Mouse (Mus musculus): ENCODE measurements around the gene Tmem176b. TPM values are rescaled to one million over a fixed set of nuclear protein-coding genes. Genes with fewer than 3 reads are reported as not detected.

Gene Tmem176b
- total RNA-seq, 1 experiment: 4.7 TPM

- H3K4me1 ChIP-seq (ENCODE audit: control insufficient read depth in 2 of 2, insufficient read depth in 2 of 2, low read length in 2 of 2, poor library complexity in 1 of 2): no peaks in the 10 kb centered on the region
- in situ Hi-C loops (cut with MboI; ENCODE audit: low sequenced_read_pairs in 2 of 2, unreplicated experiment in 2 of 2): no loop called here
- no peak for TF ChIP-seq CHD2 (IDR thresholded peaks at IDR 0.05; ENCODE audit: low read depth, low read length)
- TF ChIP-seq ZC3H11A (IDR thresholded peaks at IDR 0.05; ENCODE audit: borderline replicate concordance, low read depth, low read length): no peak
- no peak for TF ChIP-seq ZNF384 (IDR thresholded peaks at IDR 0.05; ENCODE audit: low read depth, low read length)
- no peak for TF ChIP-seq HCFC1 (IDR thresholded peaks at IDR 0.05; ENCODE audit: borderline replicate concordance, insufficient read depth, low read length)
- TF ChIP-seq MAFK (IDR thresholded peaks at IDR 0.05; ENCODE audit: insufficient read depth, low read depth, low read length): no peak
- H3K9ac ChIP-seq (ENCODE audit: insufficient read depth, low read depth, low read length, poor library complexity, severe bottlenecking): no peak overlapping the region
- H3K9me3 ChIP-seq (ENCODE audit: control insufficient read depth, insufficient read depth, low read depth, low read length): no peaks in the 10 kb centered on the region
- H3K4me3 ChIP-seq (ENCODE audit: insufficient read depth in 1 of 2, low read depth in 1 of 2, low read length in 2 of 2, poor library complexity in 1 of 2, severe bottlenecking in 1 of 2): no peak overlapping the region
- H3K36me3 ChIP-seq (ENCODE audit: control insufficient read depth, insufficient read depth, low read length, poor library complexity, severe bottlenecking): no peaks in the 10 kb centered on the region
- H3K27ac ChIP-seq (ENCODE audit: insufficient read depth, low read depth, low read length, poor library complexity, severe bottlenecking): no peak overlapping the region
- no peak for DNase-seq (ENCODE audit: low read depth, low spot score)
Measured at GRCm38 (mm10) chr6:48804346-48804745, 37.0 kb downstream of the Tmem176b start.

- no peak for TF ChIP-seq CHD2 (IDR thresholded peaks at IDR 0.05; ENCODE audit: low read depth, low read length)
- TF ChIP-seq MAFK (IDR thresholded peaks at IDR 0.05; ENCODE audit: insufficient read depth, low read depth, low read length): no peak
- no peak for TF ChIP-seq ZNF384 (IDR thresholded peaks at IDR 0.05; ENCODE audit: low read depth, low read length)
- no peak for TF ChIP-seq HCFC1 (IDR thresholded peaks at IDR 0.05; ENCODE audit: borderline replicate concordance, insufficient read depth, low read length)
- TF ChIP-seq ZC3H11A (IDR thresholded peaks at IDR 0.05; ENCODE audit: borderline replicate concordance, low read depth, low read length): no peak
- Histone ChIP-seq H3K9ac (ENCODE audit: insufficient read depth, low read depth, low read length, poor library complexity, severe bottlenecking) (no peak overlapping the region), H3K4me1 (ENCODE audit: control insufficient read depth in 2 of 2, insufficient read depth in 2 of 2, low read length in 2 of 2, poor library complexity in 1 of 2) (no peaks in the 10 kb centered on the region), H3K9me3 (ENCODE audit: control insufficient read depth, insufficient read depth, low read depth, low read length) (no peaks in the 10 kb centered on the region), H3K4me3 (ENCODE audit: insufficient read depth in 1 of 2, low read depth in 1 of 2, low read length in 2 of 2, poor library complexity in 1 of 2, severe bottlenecking in 1 of 2) (no peak overlapping the region), H3K27ac (ENCODE audit: insufficient read depth, low read depth, low read length, poor library complexity, severe bottlenecking) (no peak overlapping the region), H3K36me3 (ENCODE audit: control insufficient read depth, insufficient read depth, low read length, poor library complexity, severe bottlenecking) (no peaks in the 10 kb centered on the region)
- DNase-seq (ENCODE audit: low read depth, low spot score): no peak
- in situ Hi-C loops (cut with MboI; ENCODE audit: low sequenced_read_pairs in 2 of 2, unreplicated experiment in 2 of 2): no loop called here
Measured at GRCm38 (mm10) chr6:48803406-48804051, 37.8 kb downstream of the Tmem176b start.

GRCm38 (mm10) chr6:48801897-48802296 lies 39.4 kb downstream of the Tmem176b start:
- Histone ChIP-seq H3K4me1 (ENCODE audit: control insufficient read depth in 2 of 2, insufficient read depth in 2 of 2, low read length in 2 of 2, poor library complexity in 1 of 2) (no peaks in the 10 kb centered on the region), H3K9me3 (ENCODE audit: control insufficient read depth, insufficient read depth, low read depth, low read length) (no peaks in the 10 kb centered on the region), H3K4me3 (ENCODE audit: insufficient read depth in 1 of 2, low read depth in 1 of 2, low read length in 2 of 2, poor library complexity in 1 of 2, severe bottlenecking in 1 of 2) (no peak overlapping the region), H3K9ac (ENCODE audit: insufficient read depth, low read depth, low read length, poor library complexity, severe bottlenecking) (no peak overlapping the region), H3K36me3 (ENCODE audit: control insufficient read depth, insufficient read depth, low read length, poor library complexity, severe bottlenecking) (no peaks in the 10 kb centered on the region), H3K27ac (ENCODE audit: insufficient read depth, low read depth, low read length, poor library complexity, severe bottlenecking) (no peak overlapping the region)
- DNase-seq (ENCODE audit: low read depth, low spot score): no peak
- TF ChIP-seq ZC3H11A (IDR thresholded peaks at IDR 0.05; ENCODE audit: borderline replicate concordance, low read depth, low read length): no peak
- TF ChIP-seq MAFK (IDR thresholded peaks at IDR 0.05; ENCODE audit: insufficient read depth, low read depth, low read length): no peak
- no peak for TF ChIP-seq CHD2 (IDR thresholded peaks at IDR 0.05; ENCODE audit: low read depth, low read length)
- TF ChIP-seq HCFC1 (IDR thresholded peaks at IDR 0.05; ENCODE audit: borderline replicate concordance, insufficient read depth, low read length): no peak
- no peak for TF ChIP-seq ZNF384 (IDR thresholded peaks at IDR 0.05; ENCODE audit: low read depth, low read length)
- in situ Hi-C loops (cut with MboI; ENCODE audit: low sequenced_read_pairs in 2 of 2, unreplicated experiment in 2 of 2): no loop called here

- Histone ChIP-seq H3K27ac (ENCODE audit: insufficient read depth, low read depth, low read length, poor library complexity, severe bottlenecking) (no peak overlapping the region), H3K9me3 (ENCODE audit: control insufficient read depth, insufficient read depth, low read depth, low read length) (no peaks in the 10 kb centered on the region), H3K4me1 (ENCODE audit: control insufficient read depth in 2 of 2, insufficient read depth in 2 of 2, low read length in 2 of 2, poor library complexity in 1 of 2) (no peaks in the 10 kb centered on the region), H3K36me3 (ENCODE audit: control insufficient read depth, insufficient read depth, low read length, poor library complexity, severe bottlenecking) (no peaks in the 10 kb centered on the region), H3K4me3 (ENCODE audit: insufficient read depth in 1 of 2, low read depth in 1 of 2, low read length in 2 of 2, poor library complexity in 1 of 2, severe bottlenecking in 1 of 2) (no peak overlapping the region), H3K9ac (ENCODE audit: insufficient read depth, low read depth, low read length, poor library complexity, severe bottlenecking) (no peak overlapping the region)
- no peak for DNase-seq (ENCODE audit: low read depth, low spot score)
- TF ChIP-seq CHD2 (IDR thresholded peaks at IDR 0.05; ENCODE audit: low read depth, low read length) (no peak), ZNF384 (IDR thresholded peaks at IDR 0.05; ENCODE audit: low read depth, low read length) (no peak), HCFC1 (IDR thresholded peaks at IDR 0.05; ENCODE audit: borderline replicate concordance, insufficient read depth, low read length) (no peak), ZC3H11A (IDR thresholded peaks at IDR 0.05; ENCODE audit: borderline replicate concordance, low read depth, low read length) (no peak), MAFK (IDR thresholded peaks at IDR 0.05; ENCODE audit: insufficient read depth, low read depth, low read length) (no peak)
- in situ Hi-C loops (cut with MboI; ENCODE audit: low sequenced_read_pairs in 2 of 2, unreplicated experiment in 2 of 2): no loop called here
Measured at GRCm38 (mm10) chr6:48787867-48788266, 53.4 kb downstream of the Tmem176b start.
